Mouse (Mus musculus) left cerebral cortex, postnatal 25 days (tissue): Measurements from ENCODE around the gene Hsp90aa1. TPM values are rescaled to one million over a fixed set of nuclear protein-coding genes. Genes with fewer than 3 reads are reported as not detected.
"Not testable (repeated sequence)": the region's sequence is repeated elsewhere in the genome, so short reads cannot be mapped to it uniquely, and the experiment has no call there.

Source experiments
- DNase-seq, 2 experiments: peaks; one replicate each; pipeline ENCODE4 v3.0.0; 2022; ENCODE audit warnings: low spot score in 2 of 2, mixed read lengths in 1 of 2
- intact Hi-C: fragments of 180-260 bp; cut with DNase I; formaldehyde crosslinking; loops from one replicate; pipeline ENCODE4 v1.15.1; 2025
- total RNA-seq, 2 experiments: library from RNA; stranded (reverse); gene quantifications; 2 replicates each; pipeline ENCODE4 v1.2.3; 2021

The Hsp90aa1 gene
- total RNA-seq, 2 experiments from 2014 or later = 1,069 to 1,070 TPM

DNA sequence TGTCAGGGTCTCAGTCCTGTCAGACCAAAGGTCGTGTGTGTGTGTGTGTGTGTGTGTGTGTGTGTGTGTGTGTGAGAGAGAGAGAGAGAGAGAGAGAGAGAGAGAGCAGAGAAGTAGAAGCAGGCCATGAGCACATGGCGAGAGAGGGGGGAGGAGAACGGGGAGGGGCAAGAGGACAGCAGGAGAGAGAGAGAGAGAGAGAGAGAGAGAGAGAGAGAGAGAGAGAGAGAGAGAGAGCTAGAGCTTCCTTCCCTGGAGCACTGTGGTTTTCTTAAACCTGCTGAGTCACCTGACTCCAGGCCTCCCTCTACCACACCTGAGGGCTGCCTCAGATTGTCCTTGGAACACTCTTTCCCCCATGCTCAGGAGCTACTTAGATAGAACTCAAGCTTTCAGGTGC is 1.2 kb downstream of the Hsp90aa1 start:
- DNase-seq, intact Hi-C loops: not testable (repeated sequence)

DNA sequence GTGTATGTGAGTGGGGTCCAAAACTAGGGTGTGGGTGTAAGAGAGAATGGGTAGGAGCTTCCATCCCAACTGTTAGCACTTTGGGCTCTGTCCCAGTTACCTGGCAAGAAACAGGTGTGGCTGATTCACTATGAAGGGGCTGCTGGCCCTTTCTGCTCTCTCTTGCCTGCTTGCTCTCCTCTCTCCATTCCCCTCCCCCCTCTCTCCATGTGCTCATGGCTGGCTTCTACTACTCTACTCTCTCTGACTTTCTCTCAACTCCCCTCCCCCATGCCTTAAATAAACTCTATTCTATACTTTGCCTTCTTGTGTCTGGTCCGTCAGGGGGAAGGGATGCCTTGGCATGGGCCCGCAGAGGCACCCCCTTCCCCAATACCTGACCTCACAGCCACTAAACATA is 1.8 kb downstream of the Hsp90aa1 start:
- intact Hi-C loops = no loop called here
- DNase-seq = no peak

DNA sequence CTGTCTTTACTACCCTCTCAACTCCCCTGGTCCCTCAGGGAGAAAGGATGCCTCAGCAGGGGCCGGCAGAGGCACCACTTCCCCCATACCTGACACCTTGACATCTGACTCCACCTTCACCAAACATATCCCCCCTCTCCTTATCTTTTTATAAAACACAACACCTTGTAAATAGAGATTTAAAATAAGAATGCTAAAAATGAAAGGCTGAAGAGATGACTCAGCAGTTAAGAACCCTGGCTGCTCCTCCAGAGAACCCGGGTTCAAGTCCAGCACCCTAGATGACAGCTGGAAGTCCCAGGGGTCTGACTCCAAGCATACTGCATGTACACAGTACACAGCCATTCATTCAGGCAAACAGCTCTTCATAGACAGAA is 3.4 kb downstream of the Hsp90aa1 start:
- intact Hi-C loops = loop anchor here (5.0 kb wide), 1 partner anchor 143 kb away; the partner anchor contains the start of gene Mok
- no peak for DNase-seq

DNA sequence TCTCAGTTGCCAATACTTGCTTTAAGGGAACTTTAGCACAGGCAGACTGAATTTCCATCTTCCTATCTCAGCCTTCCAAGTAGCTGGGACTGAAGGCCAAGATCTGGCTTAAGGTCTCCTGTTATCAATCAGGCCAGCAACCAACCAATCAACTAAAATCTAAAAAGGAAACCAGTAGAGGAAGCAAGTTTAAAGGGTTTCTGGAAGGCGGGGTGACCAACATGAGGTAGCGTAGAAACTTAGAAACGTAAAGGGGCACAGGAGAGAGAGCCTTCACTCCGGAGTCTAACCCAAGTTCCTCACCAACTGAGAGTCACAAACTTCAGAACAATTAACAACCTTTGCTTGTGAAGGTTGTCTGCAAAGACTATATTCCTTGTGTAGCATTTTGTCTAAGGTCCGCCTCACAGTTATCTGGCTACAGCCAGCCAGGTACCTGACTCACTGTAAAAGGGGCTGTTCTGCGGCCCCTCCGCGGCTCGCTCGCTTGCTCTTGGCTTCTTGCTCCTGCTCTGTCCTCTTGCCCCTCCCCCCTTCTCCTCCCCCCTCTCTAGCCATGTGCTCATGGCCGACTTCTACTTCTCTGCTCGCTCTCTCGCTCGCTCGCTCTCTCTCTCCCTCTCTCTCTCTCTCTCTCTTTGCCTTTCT is 3.9 kb downstream of the Hsp90aa1 start:
- DNase-seq = no peak
- intact Hi-C loops = loop anchor here (5.0 kb wide), 1 partner anchor 144 kb away; the partner anchor contains the start of gene Mok

DNA sequence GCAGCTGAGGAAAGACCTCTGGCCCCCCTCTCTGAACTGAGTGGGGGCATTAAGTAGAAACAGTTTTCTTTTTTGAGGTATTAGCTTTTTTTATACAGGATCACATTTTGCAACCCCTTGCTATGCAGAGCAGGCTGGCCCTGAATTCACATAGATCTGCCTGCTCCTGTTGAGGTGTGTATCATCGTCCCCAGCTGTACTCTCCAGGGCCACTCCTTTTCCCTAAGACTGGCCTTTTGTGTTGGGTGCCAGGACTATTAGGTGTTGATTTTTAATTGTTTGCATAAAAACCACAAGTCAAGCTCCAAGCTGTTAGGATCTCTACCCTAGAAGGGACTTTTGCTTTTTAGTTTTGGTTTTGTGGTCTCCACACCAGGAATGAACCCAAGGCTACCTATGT is 4.4 kb downstream of the Hsp90aa1 start:
- DNase-seq = no peak
- intact Hi-C loops = loop anchor here (5.0 kb wide), 1 partner anchor 144 kb away; the partner anchor contains the start of gene Mok

DNA sequence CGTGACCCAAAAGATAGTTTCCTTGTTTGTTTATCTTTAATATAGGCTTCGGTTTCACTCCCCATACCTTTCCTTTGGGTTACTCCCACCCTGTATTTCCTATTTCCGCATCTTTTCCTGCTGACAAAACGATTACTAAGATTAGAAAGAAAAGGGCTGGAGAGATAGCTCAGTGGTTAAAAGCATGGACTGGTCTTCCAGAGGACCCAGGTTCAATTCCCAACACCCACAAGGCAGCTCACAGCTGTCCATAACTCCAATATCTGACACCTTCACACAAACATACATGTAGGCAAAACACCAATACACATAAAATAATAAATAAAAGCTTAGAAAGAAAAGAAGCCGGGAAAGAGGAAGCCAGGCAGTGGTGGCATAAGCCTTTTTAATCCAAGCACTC is 5.1 kb downstream of the Hsp90aa1 start:
- intact Hi-C loops = loop anchor here (5.0 kb wide), 1 partner anchor 145 kb away; the partner anchor contains the start of gene Mok
- no peak for DNase-seq

DNA sequence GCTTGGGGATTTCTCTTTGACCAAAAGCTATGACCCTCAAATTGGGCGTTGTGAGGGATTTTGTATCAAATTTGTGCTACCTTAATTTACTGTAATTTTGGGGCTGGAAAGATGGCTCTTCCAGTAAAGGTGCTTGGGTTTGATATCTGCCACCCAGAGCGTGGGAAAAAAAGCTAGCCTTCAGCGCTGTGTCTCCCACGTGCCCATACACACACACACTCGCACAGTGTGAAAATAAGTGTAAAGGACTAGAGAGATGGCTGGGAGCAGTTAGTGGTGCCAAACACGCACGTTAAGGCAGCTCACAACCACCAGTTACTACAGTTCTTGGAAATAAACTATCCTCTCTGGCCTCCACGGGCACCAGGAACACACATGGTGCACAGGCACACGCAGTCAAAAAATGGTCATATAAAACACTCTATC is 5.5 kb downstream of the Hsp90aa1 start:
- peak; percentile 14 to 20 for DNase-seq
- intact Hi-C loops = loop anchor here (5.0 kb wide), 1 partner anchor 145 kb away; the partner anchor contains the start of gene Mok

DNA sequence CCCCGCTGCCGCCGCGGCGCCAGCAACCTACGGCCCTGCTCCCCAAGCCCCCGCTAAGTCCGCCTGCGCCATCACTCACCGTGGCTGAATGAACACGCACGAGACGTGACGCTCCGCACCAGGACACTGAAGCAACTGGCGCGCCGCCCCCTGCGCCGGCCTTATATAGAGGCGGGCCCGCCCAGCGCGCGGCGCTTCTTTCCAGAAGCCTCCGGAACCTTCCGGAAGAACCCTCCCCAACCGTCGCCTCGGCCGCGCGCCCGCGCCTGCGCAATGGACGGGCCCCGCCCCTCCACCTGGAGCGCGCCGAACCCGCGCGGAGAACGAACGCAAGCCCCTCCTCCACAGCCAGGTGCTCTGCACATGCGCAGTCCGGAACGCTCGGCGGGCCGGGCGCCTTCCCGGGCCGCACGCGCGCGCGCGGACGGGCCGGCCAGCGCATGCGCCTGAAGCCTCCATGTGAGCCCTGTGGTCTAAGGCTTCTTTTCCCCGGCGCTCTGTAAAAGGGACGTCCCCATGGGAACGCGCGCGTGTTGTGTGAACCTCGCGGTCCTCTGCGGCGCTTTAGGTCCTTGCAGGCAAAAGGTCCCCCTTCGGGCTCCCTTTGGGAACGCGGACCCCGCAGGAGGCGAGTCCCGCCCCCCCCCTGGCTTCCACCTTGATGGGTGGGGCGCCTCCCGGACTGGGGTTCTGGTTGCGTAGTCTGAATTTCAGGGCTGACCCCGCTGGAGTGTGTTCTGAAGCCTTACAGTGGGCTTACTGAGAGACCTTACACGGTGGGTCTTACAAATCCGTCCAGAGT is 6.2 kb downstream of the Hsp90aa1 start:
- DNase-seq = peak; percentile 97
- intact Hi-C loops = loop anchor here (5.0 kb wide), 1 partner anchor 146 kb away; the partner anchor contains the start of gene Mok

DNA sequence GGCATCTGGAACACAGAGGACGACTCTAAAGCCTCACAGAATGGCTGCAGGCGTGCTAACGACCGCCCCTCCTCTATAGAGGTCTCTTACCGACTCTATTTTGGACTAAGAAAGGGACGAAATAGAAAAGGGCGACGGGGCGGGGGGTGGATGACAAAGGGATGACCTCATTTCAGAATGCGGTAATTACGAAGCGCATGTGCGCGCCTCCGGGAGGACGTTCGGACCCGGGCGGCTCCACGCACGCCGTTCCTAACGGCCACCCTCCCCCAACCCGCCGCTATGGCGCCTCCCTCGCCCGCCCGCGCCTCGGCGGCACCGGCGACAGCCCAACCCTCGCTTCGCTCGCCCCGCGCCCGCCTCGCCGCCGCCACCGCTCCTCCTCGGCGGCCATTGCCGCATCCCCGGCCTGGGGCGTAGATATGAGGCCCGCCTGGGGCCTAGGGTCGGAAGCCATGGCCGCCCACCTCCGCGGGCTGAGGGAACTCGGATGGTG is 6.8 kb downstream of the Hsp90aa1 start:
- DNase-seq = peak; percentile 70 to 72
- intact Hi-C loops = loop anchor here (5.0 kb wide), 1 partner anchor 147 kb away; the partner anchor contains the start of gene Mok

DNA sequence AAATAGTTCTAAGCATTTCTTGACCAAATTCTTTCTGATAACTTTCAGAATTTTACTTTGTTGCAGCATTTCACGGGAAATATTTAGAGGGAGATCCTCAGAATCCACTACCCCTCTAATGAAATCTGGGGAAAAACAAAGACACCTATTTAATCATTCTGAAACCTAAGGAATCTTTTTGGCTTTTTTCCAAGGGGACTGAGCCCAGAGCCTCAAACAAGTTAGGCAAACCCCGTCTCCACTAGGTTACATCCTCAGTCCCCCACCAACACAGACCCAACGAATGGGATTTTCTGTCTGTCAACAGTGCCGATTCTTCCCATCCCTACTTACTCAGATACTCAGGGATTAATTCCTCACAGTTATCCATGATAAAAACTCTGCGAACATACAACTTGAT is 9.2 kb downstream of the Hsp90aa1 start:
- DNase-seq, intact Hi-C loops: not testable (repeated sequence)

DNA sequence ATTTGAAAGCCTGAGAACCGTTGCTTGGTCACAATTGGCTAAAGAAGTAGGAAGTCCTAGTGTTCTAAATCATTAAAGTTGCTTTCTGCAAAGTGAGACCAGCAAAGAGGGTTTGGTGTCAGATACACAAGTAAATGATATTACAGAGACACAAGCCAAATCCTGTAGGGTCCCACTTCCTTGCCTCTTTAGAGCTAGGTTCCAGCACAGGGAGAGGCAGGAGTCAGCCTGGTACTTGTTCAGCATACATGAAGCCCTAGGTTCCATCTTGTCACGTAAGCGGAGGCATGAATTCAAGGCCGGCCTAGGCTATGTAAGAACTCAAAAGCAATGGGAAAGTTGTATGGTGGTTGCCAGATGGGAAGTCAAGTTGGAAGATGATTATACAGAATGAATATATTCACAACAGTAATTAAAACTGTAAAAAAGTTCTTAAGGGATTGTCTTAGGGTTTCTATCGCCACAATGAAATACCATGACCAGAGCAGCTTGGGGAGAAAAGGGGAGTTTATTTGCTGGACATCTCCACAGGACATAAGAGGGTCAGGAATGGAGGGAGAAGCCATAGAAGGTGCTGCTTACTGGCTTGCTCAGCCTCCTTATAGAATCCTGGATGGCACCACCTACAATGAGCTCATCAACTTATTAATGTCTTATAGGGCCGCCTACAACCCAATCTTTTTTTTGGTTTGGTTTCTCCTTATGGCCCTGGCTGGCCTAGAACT is 12.4 kb downstream of the Hsp90aa1 start:
- DNase-seq = no peak
- intact Hi-C loops = no loop called here

DNA sequence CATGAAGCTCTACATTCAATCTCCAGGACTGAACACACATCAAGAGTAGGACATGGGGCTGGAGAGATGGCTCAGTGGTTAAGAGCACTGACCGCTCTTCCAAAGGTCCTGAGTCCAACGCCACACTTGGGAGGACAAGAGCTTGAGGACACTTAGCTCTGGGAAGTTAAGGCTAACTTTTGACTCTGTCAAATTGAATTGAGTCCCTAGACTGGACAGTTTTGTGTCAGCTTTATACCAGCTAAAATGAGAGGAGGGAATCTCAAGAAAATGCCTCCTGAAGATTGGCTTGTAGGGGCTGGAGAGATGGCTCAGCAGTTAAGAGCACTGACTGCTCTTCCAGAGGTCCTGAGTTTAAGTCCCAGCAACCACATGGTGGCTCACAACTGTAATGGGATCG is 13.6 kb downstream of the Hsp90aa1 start:
- intact Hi-C loops, DNase-seq: not testable (repeated sequence)

DNA sequence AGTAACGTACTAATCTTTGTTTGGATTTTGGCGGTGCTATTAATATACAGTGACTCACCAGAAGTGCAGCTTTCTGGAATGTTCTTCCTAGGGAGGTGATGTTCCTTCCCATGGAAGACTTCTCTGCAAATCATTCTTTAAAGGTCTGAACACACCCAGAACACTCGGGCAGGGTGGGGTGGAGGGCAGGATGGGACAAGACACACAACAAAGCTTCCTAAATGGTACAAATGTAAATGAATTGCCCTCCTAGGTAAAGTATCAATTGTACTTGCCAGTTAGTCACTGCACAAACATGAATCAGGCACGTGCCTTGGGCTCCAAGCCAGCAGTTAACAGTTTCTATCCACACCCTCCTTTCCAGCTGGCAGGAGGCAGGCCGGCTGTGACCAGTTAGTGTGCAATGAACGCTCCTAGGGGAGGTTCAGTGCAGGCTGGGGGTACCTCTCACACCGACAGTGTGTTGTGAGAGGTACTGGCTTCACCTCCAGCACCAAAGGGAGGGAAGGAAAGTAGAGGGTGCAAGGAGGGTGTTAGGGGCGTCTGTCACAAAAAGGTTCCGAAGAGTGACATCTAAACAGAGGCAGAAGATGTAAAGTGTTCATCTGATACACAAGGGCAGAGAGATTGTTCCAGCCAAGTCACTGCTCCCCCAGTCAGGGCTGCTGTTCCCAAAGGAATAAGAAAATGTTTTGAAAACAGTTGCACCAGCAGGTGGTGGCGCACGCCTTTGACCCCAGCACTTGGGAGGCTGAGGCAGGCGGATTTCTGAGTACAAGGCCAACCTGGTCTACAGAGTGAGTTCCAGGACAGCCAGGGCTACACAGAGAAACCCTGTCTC is 14.4 kb downstream of the Hsp90aa1 start:
- intact Hi-C loops = no loop called here
- DNase-seq = peak; percentile 50 to 59

DNA sequence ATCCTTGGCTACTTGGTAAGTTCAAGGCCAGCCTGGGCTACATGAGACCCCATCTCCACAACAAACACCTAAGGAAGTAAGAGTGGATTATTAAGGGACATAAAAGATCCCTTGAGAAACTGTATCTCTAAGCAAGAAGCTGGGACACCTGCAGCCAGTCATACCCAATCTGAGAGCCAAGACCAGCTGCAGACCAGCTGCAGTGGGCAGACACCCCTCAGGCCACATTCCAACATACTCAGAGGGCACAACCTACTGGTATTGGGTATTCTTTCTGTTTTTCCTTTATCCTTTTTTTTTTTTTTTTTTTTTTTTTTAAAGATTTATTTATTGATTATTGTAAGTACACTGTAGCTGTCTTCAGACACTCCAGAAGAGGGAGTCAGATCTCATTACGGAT is 18.9 kb downstream of the Hsp90aa1 start:
- no peak for DNase-seq
- intact Hi-C loops = no loop called here

DNA sequence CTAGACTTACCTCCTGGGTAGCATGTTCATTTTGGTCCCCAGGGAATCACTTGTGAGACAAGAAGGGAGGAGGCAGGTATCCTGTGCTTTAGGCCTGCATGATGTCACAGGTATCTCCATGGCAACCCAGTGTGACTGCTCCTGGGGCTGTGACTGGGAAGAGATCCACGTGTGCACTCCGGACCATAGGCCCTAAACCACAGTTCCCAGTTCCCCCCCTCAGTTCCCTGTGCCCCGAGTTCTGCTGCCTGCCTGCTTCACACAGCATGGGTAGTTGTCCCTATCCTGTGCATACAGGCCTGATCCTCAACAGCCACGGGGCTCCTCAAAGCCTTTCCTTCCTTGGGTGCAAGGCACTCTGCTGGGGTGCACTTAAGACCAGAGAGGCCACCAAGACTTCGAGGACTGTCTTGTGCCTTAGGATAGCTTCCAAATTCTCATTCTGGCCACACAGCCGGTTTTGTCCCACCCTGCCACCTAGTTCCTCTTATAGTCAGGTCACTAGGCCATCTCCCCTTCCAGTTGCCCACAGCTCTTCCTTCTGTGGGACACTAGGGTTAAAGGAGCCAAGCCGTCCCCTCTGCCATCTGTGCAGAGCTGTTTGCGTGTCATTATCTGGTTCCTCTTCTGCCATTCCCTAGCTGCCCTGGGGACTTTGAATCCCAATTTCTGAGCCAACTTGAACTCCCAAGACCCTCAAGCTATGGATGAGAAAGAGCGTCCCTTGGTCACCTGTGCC is 19.8 kb downstream of the Hsp90aa1 start, which contains the start of gene 1700001K19Rik:
Gene 1700001K19Rik, minus strand, starts transcription at position 59 of the 739 bp plus-strand sequence.
- intact Hi-C loops = no loop called here
- no peak for DNase-seq

DNA sequence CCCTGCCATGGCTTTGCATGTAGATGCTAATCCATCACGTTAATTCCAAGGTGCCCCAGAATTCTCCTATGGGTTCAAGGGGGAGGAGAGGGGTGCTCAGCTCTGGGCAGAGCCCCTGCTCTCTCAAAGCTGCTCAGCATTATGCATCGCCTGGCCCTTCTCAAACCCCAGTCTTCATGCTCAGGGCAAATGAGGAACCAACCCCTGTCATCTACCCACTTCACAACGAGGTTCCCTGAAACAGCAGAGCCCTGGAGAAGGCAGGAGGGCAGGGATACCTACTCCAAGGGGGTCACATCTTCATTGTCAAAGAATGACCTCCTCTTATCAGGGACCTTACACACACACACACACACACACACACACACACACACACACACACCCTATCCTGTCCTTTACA is 20.6 kb downstream of the Hsp90aa1 start:
- intact Hi-C loops = no loop called here
- DNase-seq = no peak

DNA sequence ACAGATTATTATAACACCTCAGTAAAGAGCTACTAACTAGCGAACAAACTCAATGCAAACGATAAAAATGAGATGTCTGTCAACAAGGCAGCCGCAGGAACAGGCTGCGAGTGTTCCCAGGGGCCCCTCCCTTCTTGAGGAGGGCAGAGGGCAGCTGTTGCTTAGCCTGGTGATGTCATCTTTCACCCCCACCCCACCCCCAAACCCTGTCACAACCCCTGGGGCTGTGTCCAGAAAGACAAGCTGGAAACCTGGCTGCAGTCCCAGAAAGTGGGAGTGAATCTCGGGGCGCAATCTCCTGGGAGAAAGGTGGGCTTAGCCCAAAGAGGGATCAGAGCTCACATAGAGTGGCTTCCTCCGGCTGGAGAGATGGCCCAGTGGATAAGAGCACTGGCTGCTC is 21.3 kb downstream of the Hsp90aa1 start:
- intact Hi-C loops = no loop called here
- no peak for DNase-seq

DNA sequence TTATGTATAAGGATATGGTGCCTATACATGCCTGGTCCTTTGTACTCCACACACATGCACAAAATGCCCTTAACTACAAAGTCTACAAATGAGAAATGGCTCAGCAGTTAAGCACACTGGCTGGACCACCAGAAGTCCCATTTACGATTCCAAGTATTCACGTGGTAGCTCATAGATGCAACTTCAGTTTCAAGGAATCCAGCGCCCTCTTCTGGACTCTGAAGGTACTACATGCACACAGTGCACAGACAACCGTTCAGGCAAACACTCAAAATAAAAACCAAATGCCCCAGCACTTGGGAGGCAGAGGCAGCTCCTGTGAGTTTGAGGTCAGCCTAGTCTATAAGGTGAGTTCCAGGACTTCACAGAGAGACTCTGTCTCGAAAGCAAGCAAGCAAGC is 28.3 kb downstream of the Hsp90aa1 start:
- intact Hi-C loops = no loop called here
- DNase-seq = no peak
